Mouse (Mus musculus): ENCODE measurements around the gene Ankrd63.
A peak's percentile ranks its signal among the peaks of the same experiment; 100 is the strongest.

Ankrd63 gene

DNA sequence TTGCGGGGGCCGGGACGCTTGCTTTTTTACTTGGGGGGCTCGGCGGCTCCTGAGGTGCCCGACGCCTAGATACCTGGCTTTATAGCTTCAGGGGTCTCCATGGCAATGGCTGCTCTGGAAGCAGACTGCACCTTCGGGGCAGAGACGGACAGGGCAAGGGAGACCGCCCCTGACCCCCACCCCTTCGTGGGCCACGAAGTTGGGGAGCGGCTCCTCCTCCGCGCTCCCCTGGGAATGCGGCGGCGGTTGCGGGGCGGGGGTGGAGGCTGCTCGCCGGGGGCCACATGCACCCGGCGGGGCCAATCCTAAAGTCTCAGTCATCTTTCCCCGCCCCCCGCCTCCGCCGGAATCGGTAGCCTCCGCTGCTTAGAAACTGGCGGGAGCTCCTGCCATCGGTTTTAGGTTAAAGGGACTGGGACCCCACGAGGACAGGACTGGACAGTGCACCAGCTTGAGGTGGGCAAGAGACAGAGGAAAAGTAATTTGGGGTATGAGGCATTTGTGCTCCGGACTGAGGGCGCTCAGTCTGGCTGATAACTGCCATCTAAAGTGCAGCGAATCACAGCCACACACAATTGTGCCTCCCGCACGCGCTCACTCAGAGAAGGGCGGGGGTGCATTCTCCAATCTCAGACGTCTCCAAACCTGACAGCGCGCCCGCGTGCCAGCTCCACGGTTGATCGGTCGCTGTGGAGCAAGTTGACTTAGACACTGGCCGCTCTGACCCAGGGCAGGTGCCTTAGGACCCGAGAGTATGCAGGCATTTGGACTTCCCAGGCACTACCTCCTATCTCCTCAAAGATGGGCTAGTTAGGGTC, at the start of gene Ankrd63:
Ankrd63 (minus strand) TSS at position 51 of the 818 bp plus-strand sequence.
- no peak for TF ChIP-seq GATA4 (IDR thresholded peaks at IDR 0.05; ENCODE audit: insufficient replicate concordance, low read length)

DNA sequence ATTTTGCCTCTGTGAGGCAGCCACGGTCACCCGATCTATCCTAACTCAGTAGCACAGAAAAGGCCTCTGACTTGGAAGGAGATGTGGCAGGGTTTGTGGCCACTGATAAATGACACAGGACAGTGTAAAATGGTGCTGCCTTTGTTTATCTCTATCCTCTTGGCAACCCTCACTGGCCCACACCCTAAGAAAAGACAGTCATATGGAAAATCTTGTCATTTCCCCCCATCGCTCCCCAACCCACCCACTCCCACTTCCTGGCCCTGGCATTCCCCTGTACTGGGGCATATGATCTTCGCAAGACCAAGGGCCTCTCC, 49.0 kb upstream of the Ankrd63 start:
- TF ChIP-seq GATA4 (IDR thresholded peaks at IDR 0.05; ENCODE audit: insufficient replicate concordance, low read length): no peak

DNA sequence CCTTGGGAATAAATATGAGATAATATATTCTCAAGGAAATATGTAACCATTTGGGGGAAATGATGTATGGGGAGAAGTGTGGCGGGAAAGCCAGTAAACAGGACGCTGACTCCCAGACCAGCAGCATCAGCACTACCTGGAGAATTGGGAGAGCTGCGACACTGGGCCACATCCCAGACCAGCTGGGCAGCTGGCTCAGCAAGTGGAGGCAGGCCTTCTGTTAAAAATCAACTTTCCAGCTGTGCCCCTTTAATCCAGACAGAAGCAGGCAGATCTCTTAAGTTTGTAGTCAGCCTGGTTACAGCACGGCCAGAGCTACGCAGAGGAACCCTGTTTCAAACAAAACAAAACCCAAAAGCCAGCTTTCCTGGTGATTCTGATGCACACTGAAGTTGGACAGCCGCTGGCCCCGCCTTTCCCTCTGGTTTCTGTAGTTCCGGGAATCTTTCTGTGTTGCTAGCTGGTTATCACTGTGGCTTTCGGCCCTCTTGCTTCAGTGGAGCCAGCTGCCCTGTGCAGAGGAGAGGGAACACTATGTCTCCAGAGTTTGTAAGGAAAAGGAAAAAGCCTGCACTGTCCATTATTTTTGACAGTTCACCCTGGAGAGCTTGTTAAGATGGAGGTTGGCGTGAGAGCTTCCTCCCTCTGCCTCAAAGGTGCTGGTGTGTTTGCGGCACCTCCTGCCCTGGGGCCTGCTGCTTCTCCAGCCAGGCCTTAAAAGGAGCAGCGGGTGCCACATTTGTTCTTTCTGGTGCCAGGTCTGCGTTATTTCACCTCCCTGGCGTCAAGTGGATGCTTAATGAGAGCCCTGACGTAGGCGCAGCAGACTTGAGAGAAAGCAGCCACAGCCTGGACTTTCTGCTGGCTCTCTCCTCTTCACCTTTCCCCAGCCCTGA, 48.4 kb upstream of the Ankrd63 start:
- TF ChIP-seq GATA4 (IDR thresholded peaks at IDR 0.05; ENCODE audit: insufficient replicate concordance, low read length): 0 out of 2 replicates have a peak, but pooled peaks have one; percentile 33

DNA sequence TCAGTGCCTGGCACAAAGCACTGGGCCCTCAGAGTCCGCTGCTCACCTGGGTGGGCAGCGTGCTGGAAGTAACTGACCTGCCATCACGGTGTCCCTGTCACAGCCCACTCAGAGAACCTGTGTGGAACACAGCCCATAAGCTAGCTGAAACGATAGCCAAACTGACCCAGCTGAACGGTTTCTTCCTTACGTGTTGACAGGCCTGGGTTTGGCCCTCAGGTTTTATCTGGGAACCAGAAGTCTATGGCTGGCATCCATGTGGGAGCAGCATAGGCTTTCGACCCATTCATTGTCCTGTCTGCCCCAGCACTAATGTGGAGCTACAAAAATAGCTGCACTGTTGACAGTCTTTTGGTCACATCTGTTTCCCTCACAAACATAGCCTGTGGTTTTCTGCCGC, 46.7 kb upstream of the Ankrd63 start:
- no peak for TF ChIP-seq GATA4 (IDR thresholded peaks at IDR 0.05; ENCODE audit: insufficient replicate concordance, low read length)

DNA sequence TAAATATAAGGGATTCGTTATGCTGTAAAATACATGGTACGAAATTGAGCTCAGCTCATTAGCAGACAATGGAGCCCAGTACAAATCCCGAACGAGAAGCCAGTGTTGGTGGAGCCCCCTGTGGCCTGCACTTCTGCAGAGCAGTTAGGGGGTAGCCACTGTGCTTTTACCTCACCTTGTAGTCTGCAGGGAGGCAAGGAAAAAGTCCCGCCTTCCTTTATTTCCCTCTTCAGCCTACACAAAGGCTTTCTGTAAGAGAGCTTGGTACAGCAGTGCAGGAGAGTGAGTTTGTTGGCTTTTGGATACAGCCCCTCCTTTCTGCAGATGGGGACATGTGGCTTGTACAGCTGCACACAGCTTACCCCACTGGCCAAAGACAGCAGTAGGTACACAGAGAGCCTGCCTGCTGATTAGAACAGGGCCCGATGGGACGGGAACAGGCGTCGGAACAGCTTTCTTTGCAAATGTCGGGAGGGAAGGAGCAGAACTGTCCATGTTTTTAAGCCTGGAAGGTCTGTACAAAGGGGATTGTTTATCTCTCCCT, 45.6 kb upstream of the Ankrd63 start:
- no peak for TF ChIP-seq GATA4 (IDR thresholded peaks at IDR 0.05; ENCODE audit: insufficient replicate concordance, low read length)

DNA sequence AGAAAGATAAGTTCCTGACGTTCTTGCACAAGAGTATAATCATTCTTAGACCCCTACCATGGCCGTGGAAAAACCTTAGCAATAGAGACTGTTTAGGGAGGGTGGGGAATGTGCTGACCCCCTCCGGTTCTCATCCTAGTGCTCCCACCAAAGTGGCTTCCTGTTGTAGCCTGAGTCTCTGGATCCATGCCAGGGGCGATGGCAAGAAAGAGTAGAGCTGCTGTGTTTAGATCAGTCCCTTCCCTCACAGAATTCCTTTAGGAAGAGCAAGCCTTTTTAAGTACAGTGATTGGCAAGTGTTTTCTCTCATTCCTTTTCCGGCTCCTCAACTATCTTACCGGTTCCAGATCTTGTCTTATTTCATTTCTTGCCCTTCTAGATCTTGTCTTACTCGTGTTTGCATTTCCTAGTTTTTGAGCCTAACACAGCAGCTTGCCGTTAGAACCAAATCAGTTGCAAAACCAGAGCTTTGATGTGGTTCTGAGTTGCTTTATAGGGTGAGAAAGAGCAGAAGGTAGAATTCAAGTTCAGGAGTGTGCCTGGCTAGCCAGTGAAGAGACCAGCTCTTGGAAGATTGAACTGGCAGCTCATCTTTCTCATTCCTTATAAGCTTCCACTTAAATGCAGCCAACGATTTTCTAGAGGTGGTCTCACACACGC, 43.7 kb upstream of the Ankrd63 start:
- TF ChIP-seq GATA4 (IDR thresholded peaks at IDR 0.05; ENCODE audit: insufficient replicate concordance, low read length): no peak

DNA sequence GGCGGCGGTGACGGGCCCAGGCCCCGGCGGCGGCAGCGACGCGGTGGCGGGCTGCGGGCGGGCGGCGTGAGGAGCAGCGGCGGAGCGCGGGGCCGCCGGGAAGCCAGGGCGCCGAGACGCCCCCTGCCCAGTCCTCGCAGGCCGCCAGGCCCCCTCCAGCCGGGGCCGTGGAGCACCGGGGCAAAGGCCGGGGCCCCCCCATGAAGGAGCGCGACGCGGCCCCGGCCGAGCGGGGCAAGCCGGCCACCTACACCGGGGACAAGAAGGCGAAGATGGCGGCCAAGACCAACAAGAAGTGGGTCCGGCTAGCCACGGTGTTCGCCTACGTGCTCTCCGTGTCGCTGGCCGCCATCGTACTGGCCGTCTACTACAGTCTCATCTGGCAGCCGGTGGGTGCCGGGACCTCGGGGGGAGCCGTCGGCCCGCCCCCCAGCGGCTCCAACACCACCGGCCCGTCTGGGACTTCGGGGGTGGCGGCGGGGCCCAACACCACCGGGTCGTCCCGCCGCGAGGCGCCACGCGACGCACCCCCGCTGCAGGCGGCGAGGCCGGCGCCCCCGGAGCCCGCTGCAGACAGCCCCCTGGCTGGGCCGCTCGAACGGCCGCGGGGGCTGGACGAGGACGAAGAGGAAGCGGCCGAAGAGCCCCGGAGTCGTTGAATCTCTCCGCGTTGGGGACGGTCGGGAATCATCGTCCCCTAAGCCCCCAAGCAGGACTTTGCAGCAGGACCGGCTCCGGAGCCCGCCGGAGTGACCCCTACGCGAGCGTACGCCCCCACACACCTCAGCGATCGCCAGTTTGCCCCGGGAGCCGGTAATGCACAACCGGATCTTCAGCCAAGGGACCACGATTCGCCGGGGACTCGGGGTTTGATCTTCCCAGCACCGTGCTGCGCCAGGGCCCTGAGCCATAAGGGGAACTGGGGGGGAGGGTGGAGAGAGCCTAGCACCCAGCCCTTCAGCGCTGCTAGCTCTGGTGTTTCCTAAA, 42.4 kb upstream of the Ankrd63 start:
- no peak for TF ChIP-seq GATA4 (IDR thresholded peaks at IDR 0.05; ENCODE audit: insufficient replicate concordance, low read length)

DNA sequence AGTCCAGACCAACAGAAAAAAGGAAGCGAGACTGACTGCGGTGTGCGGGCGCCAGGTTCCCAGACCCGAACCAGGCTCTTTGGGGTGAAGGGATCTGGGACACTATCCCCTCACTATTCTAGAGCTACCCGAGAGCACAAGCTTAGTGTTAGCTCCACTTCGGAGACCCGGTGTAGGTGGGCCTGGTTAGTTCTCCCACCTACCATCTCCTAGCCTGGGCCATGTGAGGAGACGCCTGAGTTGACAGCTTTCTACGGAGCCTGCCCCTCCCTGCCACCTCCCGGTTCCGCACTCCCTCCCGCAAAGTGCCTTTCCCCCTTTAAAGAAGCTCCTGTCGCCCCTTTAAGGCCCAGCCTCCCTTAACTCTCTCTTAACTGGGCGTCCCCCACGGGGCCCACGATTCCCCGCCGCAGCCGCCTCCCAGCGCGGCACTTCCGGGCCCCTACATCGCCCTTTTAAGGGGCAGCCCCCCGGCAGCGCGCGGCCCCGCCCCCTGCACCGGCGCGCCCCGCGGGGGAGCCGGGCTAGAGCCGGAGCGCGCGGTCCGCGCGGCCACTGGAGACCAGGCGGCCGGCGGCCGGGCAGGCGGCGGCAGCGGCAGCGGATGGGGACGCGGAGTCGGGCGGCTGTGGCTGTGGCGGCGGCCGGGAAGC, 41.6 kb upstream of the Ankrd63 start, which contains the start of gene Inafm2:
Inafm2 (plus strand) TSS at position 527 of the 653 bp plus-strand sequence.
- TF ChIP-seq GATA4 (IDR thresholded peaks at IDR 0.05; ENCODE audit: insufficient replicate concordance, low read length): no peak; the same call in 1 of the 2 replicates

DNA sequence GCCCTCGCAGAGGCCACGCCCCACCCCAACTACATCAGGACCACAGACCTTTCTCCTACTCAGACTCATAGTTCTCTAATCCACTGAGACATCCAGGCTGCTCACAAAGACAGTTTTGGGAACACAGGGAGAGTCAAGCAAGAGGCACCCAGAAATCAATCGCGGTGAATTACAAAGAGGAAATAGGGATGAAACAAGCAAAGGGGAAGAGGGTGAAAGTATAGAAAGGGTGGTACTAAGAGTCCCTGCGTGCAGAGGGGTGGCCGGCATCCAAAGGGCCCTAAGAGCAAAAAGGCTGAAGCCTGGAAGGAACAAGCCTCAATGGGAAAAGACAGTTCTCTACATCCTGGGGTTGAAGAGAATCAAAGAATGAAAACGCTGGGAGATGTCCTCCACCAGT, 40.9 kb upstream of the Ankrd63 start:
- no peak for TF ChIP-seq GATA4 (IDR thresholded peaks at IDR 0.05; ENCODE audit: insufficient replicate concordance, low read length)

DNA sequence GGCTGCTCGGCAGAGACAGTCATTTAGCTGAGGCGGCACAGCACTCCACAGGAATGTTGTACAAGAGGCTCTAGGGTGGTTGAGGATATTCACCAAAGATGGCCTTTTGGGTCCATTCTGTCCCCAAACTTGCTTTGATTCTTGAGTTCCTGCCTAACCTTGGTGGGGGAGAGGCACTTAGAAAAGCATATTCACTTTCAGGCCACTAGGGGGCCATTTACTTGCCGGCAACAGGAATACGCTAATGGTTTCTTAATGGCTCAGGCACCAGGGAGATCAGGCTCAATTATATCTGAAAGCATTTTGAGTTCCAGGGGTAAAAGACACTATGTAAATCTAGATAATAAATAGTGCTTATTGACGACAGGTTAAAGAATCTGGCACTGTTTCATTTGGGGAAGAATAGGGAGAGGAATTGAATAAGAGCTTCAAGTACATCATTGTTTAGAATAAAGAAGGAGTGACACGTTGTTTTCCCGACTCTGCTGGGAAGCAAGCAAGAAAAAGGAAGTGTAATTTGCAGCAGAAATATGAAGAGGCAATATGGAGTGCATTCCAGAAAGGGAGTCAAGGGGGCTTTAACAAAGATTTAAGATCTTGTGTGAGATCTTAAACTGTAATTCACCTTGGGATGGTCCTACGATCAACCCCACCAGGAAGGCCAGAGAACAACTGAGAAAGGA, 39.6 kb upstream of the Ankrd63 start:
- TF ChIP-seq GATA4 (IDR thresholded peaks at IDR 0.05; ENCODE audit: insufficient replicate concordance, low read length): no peak

DNA sequence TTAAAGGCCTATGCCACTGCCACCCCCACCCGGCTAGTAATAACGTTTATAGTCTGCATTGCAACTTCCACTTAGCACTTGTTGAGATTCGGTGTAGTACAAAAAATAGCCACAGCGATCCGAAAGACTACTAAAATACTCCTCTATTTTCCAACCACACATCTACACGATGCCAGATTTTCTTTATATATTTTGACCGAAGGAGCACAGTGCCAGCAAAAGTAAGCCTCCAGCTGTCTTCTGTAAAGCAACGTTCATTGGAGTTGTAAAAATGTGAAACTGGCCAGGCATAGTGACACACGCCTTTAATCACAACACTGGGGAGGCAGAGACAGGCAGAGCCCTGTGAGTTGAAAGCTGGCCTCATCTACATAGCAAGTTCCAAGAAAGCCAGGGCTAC, 37.4 kb upstream of the Ankrd63 start:
- TF ChIP-seq GATA4 (IDR thresholded peaks at IDR 0.05; ENCODE audit: insufficient replicate concordance, low read length): no peak

DNA sequence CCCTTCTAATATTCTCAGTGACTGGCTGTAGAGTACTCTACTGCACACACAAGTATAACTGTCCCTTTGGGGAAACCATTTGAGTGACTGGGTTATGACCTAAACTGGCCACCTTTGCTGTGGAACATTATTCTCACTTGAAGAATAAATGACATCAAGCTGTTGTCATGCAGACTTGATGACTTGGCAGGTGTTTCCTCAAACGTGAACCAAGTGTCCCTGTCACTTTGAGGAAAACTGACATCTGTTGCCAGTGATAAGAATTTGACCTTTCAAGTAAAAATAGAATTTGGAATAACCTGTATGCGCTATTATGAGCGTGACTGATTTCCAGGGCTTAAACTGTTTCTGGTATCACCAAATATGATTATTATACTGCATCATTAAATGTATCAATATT, 36.6 kb upstream of the Ankrd63 start:
- no peak for TF ChIP-seq GATA4 (IDR thresholded peaks at IDR 0.05; ENCODE audit: insufficient replicate concordance, low read length)

DNA sequence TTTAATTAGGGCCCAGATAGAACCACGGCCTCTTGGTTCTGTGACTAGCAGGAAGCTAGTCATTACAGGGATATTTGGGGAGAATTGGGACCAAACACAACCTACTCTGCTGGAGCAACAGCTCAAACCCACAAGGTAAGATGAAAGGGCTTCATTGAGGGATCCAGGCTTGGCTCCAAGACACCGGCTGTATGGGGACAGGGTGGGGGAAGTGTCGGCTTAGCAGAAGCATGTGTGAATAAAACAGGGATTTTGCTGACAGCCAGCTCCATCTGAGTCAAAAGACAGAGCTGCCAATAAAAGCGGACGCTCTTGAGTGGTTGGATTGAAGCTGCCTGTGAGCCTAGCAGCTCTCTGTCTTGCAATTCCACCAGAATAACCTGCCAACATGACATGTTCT, 29.6 kb upstream of the Ankrd63 start:
- TF ChIP-seq GATA4 (IDR thresholded peaks at IDR 0.05; ENCODE audit: insufficient replicate concordance, low read length): no peak

Measured in liver, adult (tissue).